Mouse (Mus musculus) liver, embryonic 14.5 days (tissue): ENCODE data around the gene Nfatc4.

Experiments
- CTCF ChIP-seq: IDR thresholded peaks from 2 replicates; pipeline ENCODE4 v1.5.1; 2016; ENCODE audit warnings: antibody characterized with exemption, low read depth, control low read depth
- EP300 ChIP-seq: IDR thresholded peaks from 2 replicates; pipeline ENCODE4 v1.6.1; 2016; ENCODE audit warnings: antibody characterized with exemption, low read depth

- TF ChIP-seq CTCF (no peak), EP300 (no peak)
Measured at GRCm38 (mm10) chr14:55782361-55782960, 40.5 kb upstream of the Nfatc4 start.
